Mouse (Mus musculus) yolk sac, embryonic 10.5 days (tissue): ENCODE measurements around the gene Syt8.
A peak's percentile ranks its signal among the peaks of the same experiment; 100 is the strongest.

Source experiments
- DNase-seq: peaks from one replicate; pipeline ENCODE4 v3.0.0-alpha.2; 2017; ENCODE audit warnings: low spot score

Gene Syt8

GRCm38 (mm10) chr7:142476271-142476670 is 41.6 kb downstream of the Syt8 start:
- no peak for DNase-seq

DNA sequence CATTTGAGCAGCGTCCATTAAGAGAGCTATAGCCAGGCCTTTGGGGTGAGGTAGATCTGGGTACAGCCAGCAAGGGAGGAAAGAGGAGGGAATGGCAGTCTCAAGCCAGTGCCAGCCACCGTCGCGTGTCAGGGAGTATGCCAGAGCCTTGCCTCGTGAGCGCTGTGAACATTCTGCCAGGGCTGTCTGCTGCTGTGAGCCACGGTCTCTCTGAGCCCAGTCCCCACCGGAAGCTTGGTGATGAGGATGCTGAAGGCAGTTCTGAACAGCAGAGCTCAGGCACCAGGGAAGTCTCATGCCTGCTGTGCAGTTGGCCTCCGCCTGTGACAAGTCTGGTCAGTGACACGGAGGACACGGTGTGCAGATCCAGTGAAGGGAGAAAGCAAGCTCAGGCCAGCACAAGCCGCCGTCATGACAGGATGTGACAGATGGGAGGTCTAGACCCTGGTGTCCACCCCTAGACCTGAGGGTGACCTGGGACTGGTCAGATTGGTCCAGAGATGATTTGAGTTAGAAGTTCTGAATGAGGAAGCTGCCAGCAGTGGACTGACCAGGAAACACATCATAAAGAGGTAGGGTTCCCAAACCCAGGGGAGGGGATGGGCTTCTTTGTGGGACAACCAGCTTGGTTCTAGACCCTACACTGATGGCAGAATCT is 42.3 kb downstream of the Syt8 start:
- DNase-seq, result no peak

GRCm38 (mm10) chr7:142478001-142478400 is 43.4 kb downstream of the Syt8 start:
- no peak for DNase-seq

GRCm38 (mm10) chr7:142478574-142478973 is 43.9 kb downstream of the Syt8 start:
- DNase-seq, result no peak

DNA sequence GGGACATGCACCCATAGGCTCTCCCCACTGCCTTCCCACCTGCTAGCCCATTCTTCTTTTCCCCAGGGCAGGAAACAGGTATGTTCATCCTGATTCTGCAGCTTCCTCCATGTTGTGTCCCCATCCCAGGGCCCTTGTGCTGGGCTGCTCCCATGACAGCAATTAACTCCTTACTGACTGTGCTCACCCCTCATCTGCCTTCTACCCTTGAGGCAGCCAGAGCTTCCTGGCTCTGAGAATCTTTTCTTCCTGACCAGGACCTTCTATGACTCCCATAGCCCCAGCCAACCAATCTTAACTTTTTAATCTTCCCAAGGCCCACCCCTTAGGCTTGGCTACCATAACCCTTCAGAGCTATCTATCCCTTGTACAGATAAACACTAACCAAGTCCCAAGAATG is 44.7 kb downstream of the Syt8 start:
- no peak for DNase-seq

DNA sequence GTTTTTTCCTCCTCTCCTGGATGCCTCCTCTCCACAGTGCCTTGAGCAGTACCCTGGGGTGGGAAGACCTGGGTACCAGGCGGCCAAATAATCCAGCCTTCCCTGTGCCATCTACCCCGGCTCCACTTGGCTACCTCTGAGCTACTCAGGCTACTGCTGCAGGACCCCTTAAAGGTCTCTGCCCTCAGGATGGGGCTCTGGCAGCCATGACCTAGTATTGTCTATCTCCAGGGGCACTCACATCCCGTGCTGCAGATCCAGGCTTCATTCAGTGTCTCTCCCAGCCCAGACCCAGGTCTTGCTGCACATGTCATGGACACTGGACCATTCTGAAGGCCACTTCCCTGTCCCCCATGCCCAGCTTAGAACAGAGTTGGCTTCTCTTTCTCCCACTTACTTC is 45.2 kb downstream of the Syt8 start:
- no peak for DNase-seq

- DNase-seq, result no peak
Measured at GRCm38 (mm10) chr7:142480661-142481060, 46.0 kb downstream of the Syt8 start.

DNA sequence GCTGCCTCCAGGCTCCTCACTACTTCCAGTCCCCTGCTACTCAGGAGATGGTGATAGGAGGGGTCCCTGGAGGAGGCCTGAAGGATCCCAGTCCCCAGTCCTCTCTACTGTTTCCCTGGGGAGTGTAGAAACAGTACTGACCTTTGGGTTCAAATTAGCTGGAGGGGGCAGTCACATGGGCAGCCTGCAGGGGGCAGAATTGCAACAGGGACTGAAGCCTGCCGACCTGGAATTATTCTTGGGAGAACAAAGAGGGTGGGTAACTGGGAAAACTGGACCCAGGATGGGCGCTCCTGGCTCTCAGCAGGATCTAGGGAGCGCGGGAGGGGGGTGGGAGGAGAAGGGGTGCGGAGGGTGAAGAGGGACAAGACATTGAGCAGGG is 46.5 kb downstream of the Syt8 start:
- DNase-seq, result peak; percentile 74

DNA sequence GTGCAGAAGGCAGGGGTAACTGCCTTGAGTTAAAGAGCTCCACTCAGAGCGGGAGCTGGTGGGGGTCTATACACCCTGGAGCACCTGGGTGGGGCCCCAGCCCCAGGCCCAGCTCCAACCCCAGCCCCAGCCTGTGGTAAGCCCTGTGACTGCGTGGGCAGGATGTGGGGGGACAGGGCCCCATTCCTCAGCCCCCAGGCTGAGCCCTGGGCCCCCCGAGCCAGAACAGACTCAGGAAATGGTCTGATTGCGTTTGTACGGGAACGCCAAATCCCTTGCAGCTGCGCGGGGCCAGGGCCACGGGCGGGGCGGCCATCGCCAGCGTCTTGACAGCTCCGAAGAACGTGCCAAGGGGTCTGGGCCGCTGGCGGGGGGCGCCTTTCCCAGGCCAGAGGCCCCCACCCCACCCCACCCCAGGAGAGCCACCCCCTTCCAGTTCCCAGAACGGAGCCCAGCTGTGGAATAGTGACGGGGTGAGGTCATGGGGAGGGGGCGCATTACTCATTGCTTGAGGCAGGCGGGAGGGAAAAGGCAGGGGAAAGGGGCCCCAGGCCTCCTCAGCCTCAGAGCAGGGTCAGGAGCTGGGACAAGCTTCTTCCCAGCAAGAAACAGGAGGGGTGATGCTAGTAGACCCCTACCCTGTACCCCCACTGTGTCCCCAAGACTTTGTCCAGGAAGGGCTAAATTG is 47.1 kb downstream of the Syt8 start:
- DNase-seq, result peak; percentile 72

- peak; percentile 37 for DNase-seq
Measured at GRCm38 (mm10) chr7:142482256-142482609, 47.6 kb downstream of the Syt8 start.

DNA sequence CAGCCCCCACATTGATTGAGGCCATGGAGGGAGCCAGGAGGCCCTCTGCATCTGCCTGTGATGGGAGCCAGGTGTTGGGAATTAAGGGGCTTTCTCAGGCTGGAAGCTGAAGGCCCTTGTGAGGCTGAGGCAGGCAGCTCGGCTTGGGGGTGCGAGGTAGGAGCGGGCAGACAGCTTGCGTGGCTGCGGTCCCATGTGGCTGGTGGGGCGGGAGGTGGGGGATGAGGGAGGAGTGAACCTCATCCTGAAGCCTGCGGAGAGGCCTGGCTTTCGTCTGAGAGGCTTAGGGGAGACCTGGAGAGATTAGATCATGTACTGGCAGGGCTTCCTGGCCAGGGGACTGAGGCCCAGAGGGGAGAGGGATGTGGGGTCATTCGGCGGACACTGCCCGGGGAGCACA is 48.5 kb downstream of the Syt8 start:
- peak; percentile 80 for DNase-seq

GRCm38 (mm10) chr7:142484780-142485179 is 50.1 kb downstream of the Syt8 start:
- no peak for DNase-seq

- DNase-seq, result no peak
Measured at GRCm38 (mm10) chr7:142486751-142487162, 52.1 kb downstream of the Syt8 start.

DNA sequence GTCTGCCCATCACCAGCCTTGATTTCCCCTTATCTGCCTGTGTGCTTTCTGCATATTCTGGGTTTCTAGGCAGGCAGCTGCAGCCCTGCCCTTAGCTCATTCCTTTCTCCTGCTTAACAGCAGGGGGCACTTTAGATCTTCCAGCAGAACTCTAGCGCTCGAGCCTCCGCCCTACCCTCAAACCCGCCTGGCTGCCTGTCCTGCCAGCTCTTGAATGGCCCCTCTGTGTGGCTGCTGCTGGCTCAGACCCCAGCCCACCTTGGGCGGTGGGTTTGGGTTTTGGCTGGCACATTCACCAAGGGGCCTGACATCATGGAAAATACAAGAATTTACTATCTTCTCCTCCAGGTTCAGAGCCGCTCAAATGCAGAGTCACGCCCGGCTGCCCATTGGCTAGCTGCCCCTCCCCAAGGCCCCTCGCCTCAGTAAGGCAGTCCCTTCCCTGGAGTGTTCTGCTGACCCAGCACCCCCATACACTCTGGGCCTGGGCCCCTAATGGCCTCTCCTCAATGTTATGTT is 52.8 kb downstream of the Syt8 start:
- DNase-seq, result peak; percentile 79

DNA sequence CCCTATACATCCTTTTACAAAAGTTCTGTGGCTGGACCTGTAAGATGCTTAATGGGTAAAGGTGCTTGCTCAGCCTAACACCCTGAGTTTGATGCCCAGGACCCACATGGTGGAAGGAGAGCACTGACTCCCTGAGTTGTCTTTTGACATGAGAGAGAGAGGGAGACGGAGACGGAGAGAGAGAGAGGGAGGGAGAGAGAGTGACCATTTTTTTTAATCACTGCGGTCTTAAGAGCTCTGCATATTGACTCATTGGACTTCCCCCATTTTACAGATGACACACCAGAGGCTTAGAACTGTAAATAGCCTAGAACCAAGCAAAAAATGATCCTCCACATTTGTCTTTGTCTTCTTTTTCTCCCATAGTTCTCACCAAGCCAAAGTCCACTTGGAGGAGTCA is 53.4 kb downstream of the Syt8 start:
- DNase-seq, result no peak
